Mouse (Mus musculus) brown adipose tissue, adult 24 weeks (tissue): ENCODE measurements around the gene Hecw2. TPM values are rescaled to one million over a fixed set of nuclear protein-coding genes. Genes with fewer than 3 reads are reported as not detected.

Experiments used
- H3K27ac ChIP-seq: fragments of 200-500 bp; replicated peaks from 2 replicates; pipeline ENCODE4 v1.5.1; 2012; ENCODE audit warnings: low read depth, mild to moderate bottlenecking, low read length
- H3K4me1 ChIP-seq: fragments of 200-500 bp; 2 replicates; pipeline ENCODE4 v1.6.1; 2012; ENCODE audit warnings: low read length, mixed read lengths; ENCODE audit not compliant: control insufficient read depth, insufficient read depth, insufficient read length
- H3K4me3 ChIP-seq: fragments of 200-500 bp; 2 replicates; pipeline ENCODE4 v1.5.1; 2012; ENCODE audit warnings: low read depth, mild to moderate bottlenecking, low read length, moderate library complexity; ENCODE audit not compliant: insufficient read depth
- polyA plus RNA-seq: library from polyadenylated mRNA; stranded (reverse); fragments of >200 nt; gene quantifications from 2 replicates; pipeline ENCODE4 v1.2.4, GENCODE M21; 2012; ENCODE audit not compliant: missing spikeins, insufficient read depth, insufficient read length

The Hecw2 gene
- polyA plus RNA-seq, 1 experiment, result 1.4 TPM

- Histone ChIP-seq H3K4me1 (no peaks in the 10 kb centered on the region), H3K4me3 (no peak overlapping the region), H3K27ac (no peak overlapping the region)
These were observed 400.7 kb downstream of the Hecw2 start for GRCm38 (mm10) chr1:53794279-53794678.

GRCm38 (mm10) chr1:53791343-53791742 lies 403.6 kb downstream of the Hecw2 start:
- H3K4me3 ChIP-seq, result no peak overlapping the region
- no peaks in the 10 kb centered on the region for H3K4me1 ChIP-seq
- no peak overlapping the region for H3K27ac ChIP-seq

- Histone ChIP-seq H3K27ac (peak within 1 kb of the TSS; percentile 62), H3K4me1 (peaks cover 5% of the 10 kb centered on the region; the same call in 1 of the 2 replicates), H3K4me3 (peak within 1 kb of the TSS; percentile 88)
These were observed 410.1 kb downstream of the Hecw2 start, which contains the start of gene Stk17b for GRCm38 (mm10) chr1:53784721-53785418. TSS of gene Stk17b (minus strand) at chr1:53785224.

GRCm38 (mm10) chr1:53784291-53784720 lies 410.7 kb downstream of the Hecw2 start:
- Histone ChIP-seq H3K27ac (peak overlapping the region; percentile 62), H3K4me1 (peaks cover 5% of the 10 kb centered on the region; the same call in 1 of the 2 replicates), H3K4me3 (peak overlapping the region; percentile 88)

GRCm38 (mm10) chr1:53782956-53783355 lies 412.0 kb downstream of the Hecw2 start:
- H3K4me3 ChIP-seq, result peak overlapping the region; percentile 28; the same call in 1 of the 2 replicates

GRCm38 (mm10) chr1:53782079-53782478 lies 412.9 kb downstream of the Hecw2 start:
- Histone ChIP-seq H3K4me1 (peaks cover 6% of the 10 kb centered on the region; the same call in 1 of the 2 replicates), H3K27ac (no peak overlapping the region), H3K4me3 (0 out of 2 replicates have a peak overlapping the region, but pooled peaks have one; percentile 14)

More at GRCm38 (mm10) chr1:53782956-53783355, 412.0 kb downstream of the Hecw2 start:
- Histone ChIP-seq H3K27ac (no peak overlapping the region), H3K4me1 (peaks cover 6% of the 10 kb centered on the region; the same call in 1 of the 2 replicates)

GRCm38 (mm10) chr1:53781311-53781710 lies 413.7 kb downstream of the Hecw2 start:
- Histone ChIP-seq H3K4me1 (peaks cover 6% of the 10 kb centered on the region; the same call in 1 of the 2 replicates), H3K27ac (peak overlapping the region; percentile 24; the same call in 1 of the 2 replicates), H3K4me3 (peak overlapping the region; percentile 16; the same call in 1 of the 2 replicates)

GRCm38 (mm10) chr1:53776176-53776905 lies 418.6 kb downstream of the Hecw2 start:
- Histone ChIP-seq H3K4me1 (peaks cover 2% of the 10 kb centered on the region; the same call in 1 of the 2 replicates), H3K4me3 (no peak overlapping the region), H3K27ac (no peak overlapping the region)

- no peak overlapping the region for H3K27ac ChIP-seq
- peaks cover 2% of the 10 kb centered on the region; the same call in 1 of the 2 replicates for H3K4me1 ChIP-seq
- no peak overlapping the region for H3K4me3 ChIP-seq
These were observed 419.4 kb downstream of the Hecw2 start for GRCm38 (mm10) chr1:53775545-53775944.

GRCm38 (mm10) chr1:53775036-53775435 lies 419.9 kb downstream of the Hecw2 start:
- H3K4me1 ChIP-seq, result peaks cover 2% of the 10 kb centered on the region; the same call in 1 of the 2 replicates
- H3K27ac ChIP-seq, result no peak overlapping the region; the same call in 1 of the 2 replicates
- no peak overlapping the region for H3K4me3 ChIP-seq

GRCm38 (mm10) chr1:53774571-53774970 lies 420.4 kb downstream of the Hecw2 start:
- H3K4me3 ChIP-seq, result no peak overlapping the region
- peak overlapping the region; percentile 52; the same call in 1 of the 2 replicates for H3K27ac ChIP-seq
- H3K4me1 ChIP-seq, result peaks cover 2% of the 10 kb centered on the region; the same call in 1 of the 2 replicates

- no peak overlapping the region for H3K27ac ChIP-seq
- H3K4me1 ChIP-seq, result peaks cover 2% of the 10 kb centered on the region; the same call in 1 of the 2 replicates
- H3K4me3 ChIP-seq, result no peak overlapping the region
These were observed 421.0 kb downstream of the Hecw2 start for GRCm38 (mm10) chr1:53773994-53774393.

GRCm38 (mm10) chr1:53772967-53773366 lies 422.0 kb downstream of the Hecw2 start:
- Histone ChIP-seq H3K27ac (peak overlapping the region; percentile 29; the same call in 1 of the 2 replicates), H3K4me3 (no peak overlapping the region), H3K4me1 (peaks cover under 1% of the 10 kb centered on the region; the same call in 1 of the 2 replicates)

GRCm38 (mm10) chr1:53771476-53771875 lies 423.5 kb downstream of the Hecw2 start:
- no peak overlapping the region for H3K4me3 ChIP-seq
- no peak overlapping the region for H3K27ac ChIP-seq
- no peaks in the 10 kb centered on the region; the same call in 1 of the 2 replicates for H3K4me1 ChIP-seq

- Histone ChIP-seq H3K27ac (no peak overlapping the region), H3K4me1 (no peaks in the 10 kb centered on the region), H3K4me3 (no peak overlapping the region)
These were observed 428.9 kb downstream of the Hecw2 start for GRCm38 (mm10) chr1:53766112-53766511.
